Mouse (Mus musculus) bone marrow macrophage, adult 2 months (primary cell): Measurements from ENCODE around the gene Rnps1.

Experiments used
- CTCF ChIP-seq: IDR thresholded peaks from 2 replicates; pipeline ENCODE4 v1.5.1; 2012; ENCODE audit warnings: low read depth, mild to moderate bottlenecking, low read length, moderate library complexity
- POLR2A ChIP-seq: IDR thresholded peaks from 2 replicates; pipeline ENCODE4 v1.6.1; 2012; ENCODE audit warnings: mild to moderate bottlenecking, low read depth, low read length, borderline replicate concordance

GRCm38 (mm10) chr17:24440377-24440776, 26.0 kb downstream of the Rnps1 start:
- TF ChIP-seq CTCF (no peak), POLR2A (no peak)
